Mouse (Mus musculus) C2C12 (cell line): ENCODE measurements at regions not wholly inside any gene's neighbourhood (a gene's known extent, or its start where the extent isn't known, plus 50 kb on each side); places are given as distances from the start of the nearest gene placed in this dataset.

Experiments
- H3K27me3 ChIP-seq: one replicate; pipeline ENCODE4 v1.6.1; 2011; ENCODE audit not compliant: control insufficient read depth, insufficient read depth, insufficient read length
- H3K36me3 ChIP-seq: one replicate; pipeline ENCODE4 v1.6.1; 2011; ENCODE audit not compliant: control insufficient read depth, insufficient read depth
- H3K4me3 ChIP-seq: one replicate; pipeline ENCODE4 v1.5.1; 2011; ENCODE audit warnings: mild to moderate bottlenecking, control low read depth; ENCODE audit not compliant: poor library complexity, insufficient read depth, severe bottlenecking
- H3K79me2 ChIP-seq: one replicate; pipeline ENCODE4 v1.6.1; 2011; ENCODE audit not compliant: control insufficient read depth, insufficient read depth
- H3K79me3 ChIP-seq: one replicate; pipeline ENCODE4 v1.6.1; 2011; ENCODE audit warnings: low read depth, control low read depth
- H3ac ChIP-seq: one replicate; pipeline ENCODE3; 2011; ENCODE audit warnings: low read depth; ENCODE audit not compliant: control insufficient read depth, insufficient read length
- CEBPB ChIP-seq: IDR thresholded peaks from one replicate; pipeline ENCODE4 v1.6.1; 2011; ENCODE audit warnings: low read depth, mild to moderate bottlenecking, control low read depth, moderate library complexity
- CTCF ChIP-seq: IDR thresholded peaks from one replicate; pipeline ENCODE4 v1.5.1; 2011; ENCODE audit not compliant: control insufficient read depth, insufficient read depth, insufficient read length
- FOSL1 ChIP-seq: IDR thresholded peaks from one replicate; pipeline ENCODE4 v1.8.0; 2011; ENCODE audit warnings: mild to moderate bottlenecking, low read length; ENCODE audit not compliant: poor library complexity, insufficient read depth, severe bottlenecking
- MAX ChIP-seq: IDR thresholded peaks from one replicate; pipeline ENCODE4 v1.6.1; 2011; ENCODE audit warnings: mild to moderate bottlenecking, control low read depth
- MYOD1 ChIP-seq: IDR thresholded peaks from one replicate; pipeline ENCODE4 v1.6.1; 2011; ENCODE audit warnings: low read depth; ENCODE audit not compliant: control insufficient read depth, insufficient read length
- MYOG ChIP-seq: IDR thresholded peaks from one replicate; pipeline ENCODE4 v1.6.1; 2011; ENCODE audit not compliant: control insufficient read depth, insufficient read length; ENCODE audit errors: extremely low read depth
- USF1 ChIP-seq: IDR thresholded peaks from one replicate; pipeline ENCODE4 v1.6.1; 2011; ENCODE audit warnings: low read depth, mild to moderate bottlenecking, control low read depth, moderate library complexity

DNA sequence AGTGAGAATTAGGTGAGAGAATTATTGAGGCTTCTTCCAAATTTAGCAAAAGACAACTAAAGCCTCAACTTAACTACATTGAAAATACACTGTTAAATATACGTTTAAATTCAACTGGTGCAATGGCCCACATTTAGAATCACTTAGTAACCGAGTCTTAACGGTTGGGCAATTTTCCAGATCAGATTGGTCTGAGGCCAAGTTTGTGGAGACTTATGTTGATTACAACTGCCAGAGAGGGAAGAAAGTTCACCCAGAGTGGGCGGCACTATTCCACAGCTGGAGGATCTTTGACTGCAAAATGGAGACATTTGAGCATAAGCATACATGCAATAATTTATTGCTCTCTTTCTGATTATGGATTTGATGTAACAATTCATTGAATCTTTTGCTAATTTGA, 146.5 kb upstream of the Tprg start:
- Histone ChIP-seq H3K79me3 (no peaks in the 10 kb centered on the region), H3K79me2 (no peaks in the 10 kb centered on the region)

DNA sequence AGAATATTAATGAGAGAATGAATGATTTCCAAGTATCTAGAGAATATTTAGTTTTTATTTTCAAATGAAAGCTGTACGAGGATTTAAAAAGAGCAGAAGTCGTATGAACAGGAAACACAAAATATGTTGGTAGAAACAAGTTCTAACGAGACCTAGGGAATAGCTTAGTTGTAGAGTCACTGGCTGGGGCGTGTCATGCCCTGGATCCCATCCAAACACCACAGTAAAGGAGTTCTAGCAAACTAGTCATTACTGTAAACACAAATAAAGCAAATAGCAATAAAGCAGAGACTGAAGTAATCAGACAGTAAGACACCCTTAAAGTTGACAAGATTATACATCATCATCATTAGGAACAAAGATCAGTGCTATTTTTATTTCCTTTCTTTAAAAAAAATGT, 139.1 kb upstream of the Tprg start:
- Histone ChIP-seq H3K4me3 (no peak overlapping the region), H3ac (no peak overlapping the region), H3K36me3 (no peaks in the 10 kb centered on the region), H3K79me2 (no peaks in the 10 kb centered on the region), H3K79me3 (no peaks in the 10 kb centered on the region), H3K27me3 (no peaks in the 10 kb centered on the region)
- no peak for TF ChIP-seq FOSL1
- no peak for TF ChIP-seq MYOG
- no peak for TF ChIP-seq USF1
- no peak for TF ChIP-seq CEBPB
- TF ChIP-seq MAX: no peak
- no peak for TF ChIP-seq CTCF
- TF ChIP-seq MYOD1: no peak

More for the DNA sequence above, 146.5 kb upstream of the Tprg start:
- H3K36me3 ChIP-seq: no peaks in the 10 kb centered on the region
- no peak overlapping the region for H3K4me3 ChIP-seq
- no peak overlapping the region for H3ac ChIP-seq
- TF ChIP-seq CEBPB (no peak), MAX (no peak), CTCF (no peak), MYOG (no peak), FOSL1 (no peak), MYOD1 (no peak), USF1 (no peak)
- no peaks in the 10 kb centered on the region for H3K27me3 ChIP-seq

GRCm38 (mm10) chr16:25149186-25149585, 137.4 kb upstream of the Tprg start:
- no peaks in the 10 kb centered on the region for H3K27me3 ChIP-seq
- no peak overlapping the region for H3ac ChIP-seq
- H3K4me3 ChIP-seq: no peak overlapping the region
- H3K36me3 ChIP-seq: no peaks in the 10 kb centered on the region
- no peaks in the 10 kb centered on the region for H3K79me3 ChIP-seq
- TF ChIP-seq CTCF (no peak), MYOG (no peak), MAX (no peak), USF1 (no peak), CEBPB (no peak), FOSL1 (no peak), MYOD1 (no peak)
- no peaks in the 10 kb centered on the region for H3K79me2 ChIP-seq

- Histone ChIP-seq H3K79me2 (no peaks in the 10 kb centered on the region), H3ac (no peak overlapping the region), H3K27me3 (no peaks in the 10 kb centered on the region), H3K36me3 (no peaks in the 10 kb centered on the region), H3K79me3 (no peaks in the 10 kb centered on the region), H3K4me3 (no peak overlapping the region)
- no peak for TF ChIP-seq MAX
- no peak for TF ChIP-seq CEBPB
- no peak for TF ChIP-seq MYOD1
- no peak for TF ChIP-seq FOSL1
- no peak for TF ChIP-seq MYOG
- no peak for TF ChIP-seq USF1
- TF ChIP-seq CTCF: no peak
Observed at GRCm38 (mm10) chr16:25176870-25177269, 109.7 kb upstream of the Tprg start.

GRCm38 (mm10) chr16:25178055-25178454, 108.6 kb upstream of the Tprg start:
- H3K27me3 ChIP-seq: no peaks in the 10 kb centered on the region
- H3K79me3 ChIP-seq: no peaks in the 10 kb centered on the region
- H3ac ChIP-seq: no peak overlapping the region
- no peak overlapping the region for H3K4me3 ChIP-seq
- H3K79me2 ChIP-seq: no peaks in the 10 kb centered on the region
- no peaks in the 10 kb centered on the region for H3K36me3 ChIP-seq
- TF ChIP-seq FOSL1: no peak
- TF ChIP-seq CTCF: no peak
- no peak for TF ChIP-seq CEBPB
- no peak for TF ChIP-seq MYOG
- no peak for TF ChIP-seq MYOD1
- TF ChIP-seq MAX: no peak
- TF ChIP-seq USF1: no peak

DNA sequence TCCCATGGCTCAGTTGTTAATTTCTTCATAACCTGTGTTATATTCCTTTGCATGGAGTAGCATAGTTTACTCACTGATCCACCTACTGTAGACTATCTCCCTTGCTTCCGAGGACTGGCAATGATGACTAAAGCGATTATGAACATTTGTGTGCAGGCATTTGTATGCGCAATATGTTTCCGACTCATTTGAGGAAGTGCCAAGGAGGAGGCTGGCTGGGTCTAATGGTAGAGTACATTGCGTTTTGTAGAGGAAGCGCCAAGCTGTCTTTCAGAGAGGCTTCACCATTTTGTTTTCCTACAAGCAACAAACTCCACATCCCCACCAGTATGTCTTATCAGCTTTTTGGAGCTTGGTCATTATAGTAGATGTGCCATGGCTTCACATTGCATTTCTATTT, 104.7 kb upstream of the Tprg start:
- no peaks in the 10 kb centered on the region for H3K27me3 ChIP-seq
- TF ChIP-seq CEBPB: no peak
- no peak for TF ChIP-seq CTCF
- TF ChIP-seq MAX: no peak
- no peak for TF ChIP-seq FOSL1

More for the DNA sequence above, 104.7 kb upstream of the Tprg start:
- Histone ChIP-seq H3K36me3 (no peaks in the 10 kb centered on the region), H3K4me3 (no peak overlapping the region), H3K79me3 (no peaks in the 10 kb centered on the region), H3K79me2 (no peaks in the 10 kb centered on the region), H3ac (no peak overlapping the region)
